Mouse (Mus musculus): ENCODE measurements around the gene Scgb3a1.

Gene Scgb3a1

DNA sequence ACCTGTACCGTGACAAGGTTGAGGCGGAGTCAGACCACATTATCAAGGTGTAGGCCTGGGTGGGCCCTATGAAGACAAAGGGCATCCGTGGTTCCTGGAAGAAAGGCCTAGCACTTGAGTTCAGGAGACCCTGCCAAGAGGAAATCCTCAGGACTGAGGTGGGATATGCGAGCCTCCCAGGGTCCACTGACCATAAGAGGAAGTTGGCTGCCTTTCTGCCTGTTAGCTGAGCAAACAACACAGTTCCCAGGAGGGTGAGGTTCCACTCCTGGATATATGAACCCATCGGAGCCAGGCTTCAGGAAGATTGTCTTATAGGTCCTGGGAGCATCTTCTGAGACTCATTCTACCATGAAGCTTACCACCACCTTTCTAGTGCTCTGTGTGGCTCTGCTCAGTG lies at the start of gene Scgb3a1:
Gene Scgb3a1, plus strand, starts transcription at position 301 of the 400 bp plus-strand sequence.
- DNase-seq (ENCODE audit: low spot score): no peak

DNA sequence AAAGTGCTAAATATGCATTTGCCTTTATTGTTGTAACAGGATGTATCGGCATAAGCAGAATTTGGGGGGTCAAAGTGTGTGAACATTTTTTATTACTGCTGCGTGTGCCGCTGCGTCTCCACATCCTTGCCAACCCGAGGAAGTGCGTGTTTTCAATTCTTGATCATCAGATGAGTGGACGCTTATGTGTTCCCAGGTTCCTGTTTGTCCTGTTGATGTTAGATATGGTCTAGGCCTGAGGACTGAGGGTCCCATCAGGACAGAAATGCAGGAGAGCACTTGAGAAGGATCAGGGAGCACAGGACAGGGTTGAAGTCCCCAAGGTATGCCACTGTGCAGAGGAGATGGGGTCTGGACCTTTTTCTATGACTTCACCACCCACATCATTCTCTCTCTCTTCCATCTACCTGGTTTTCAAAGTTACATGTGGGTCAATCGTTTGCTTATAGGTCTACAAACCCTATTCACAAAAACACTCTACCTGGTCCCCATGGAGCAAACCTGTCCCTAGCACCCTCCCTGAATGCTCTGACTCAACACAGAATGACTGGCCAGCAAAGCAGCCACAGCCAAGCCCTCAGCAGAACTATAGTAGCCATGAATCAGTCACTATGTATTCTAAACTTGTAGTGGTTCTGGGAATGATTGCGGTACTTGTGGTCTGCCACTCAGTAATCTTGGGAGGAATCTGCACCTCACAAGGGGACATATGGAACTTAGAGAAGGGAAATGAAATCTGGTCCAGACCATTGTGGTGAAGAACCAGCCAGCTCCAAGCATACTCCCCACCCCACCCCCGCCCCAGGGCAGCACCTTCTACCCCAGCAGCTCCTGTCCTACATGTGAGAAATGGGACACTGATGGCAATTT lies 47.3 kb upstream of the Scgb3a1 start:
- no peak for DNase-seq (ENCODE audit: low spot score)

DNA sequence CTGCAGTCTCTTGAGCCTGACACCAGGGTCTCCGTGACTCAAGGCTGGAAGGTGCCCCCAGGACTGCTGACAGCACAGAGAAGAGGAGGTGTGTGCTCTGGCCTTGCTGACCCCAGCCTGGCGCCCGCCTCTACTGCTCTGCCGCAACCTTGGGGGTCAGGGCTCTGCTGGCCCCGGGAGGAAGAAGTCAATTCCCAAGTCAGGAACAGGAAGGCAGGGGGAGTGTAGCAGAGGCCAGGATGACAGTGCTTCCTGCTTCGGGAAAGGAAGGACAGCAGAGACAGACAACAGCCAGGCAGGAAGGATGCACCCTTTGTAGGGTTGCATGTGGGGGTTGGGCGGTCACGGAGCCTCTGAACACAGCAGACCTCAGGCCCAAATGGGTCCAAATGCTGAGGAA lies 44.9 kb upstream of the Scgb3a1 start:
- DNase-seq (ENCODE audit: low spot score): no peak

DNA sequence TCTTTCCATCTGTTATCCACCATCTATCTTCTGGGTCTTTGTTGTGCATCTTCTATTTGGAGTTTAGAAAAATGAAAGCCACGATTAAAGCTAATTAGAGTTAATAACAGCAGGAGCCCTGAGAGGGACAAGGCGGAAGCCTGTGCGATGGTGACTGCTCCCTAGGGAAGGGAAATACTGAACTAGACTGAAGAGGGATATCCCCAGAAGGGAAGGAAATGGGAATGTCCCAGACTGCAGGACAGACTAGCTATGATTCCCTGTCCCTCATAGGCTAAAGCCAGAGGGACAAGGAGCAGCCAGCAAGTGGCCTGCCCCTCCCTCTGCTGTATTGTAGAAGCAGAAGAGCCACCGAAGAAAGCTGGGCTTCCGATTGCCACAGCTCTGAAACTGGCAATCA lies 41.5 kb upstream of the Scgb3a1 start:
- no peak for DNase-seq (ENCODE audit: low spot score)

DNA sequence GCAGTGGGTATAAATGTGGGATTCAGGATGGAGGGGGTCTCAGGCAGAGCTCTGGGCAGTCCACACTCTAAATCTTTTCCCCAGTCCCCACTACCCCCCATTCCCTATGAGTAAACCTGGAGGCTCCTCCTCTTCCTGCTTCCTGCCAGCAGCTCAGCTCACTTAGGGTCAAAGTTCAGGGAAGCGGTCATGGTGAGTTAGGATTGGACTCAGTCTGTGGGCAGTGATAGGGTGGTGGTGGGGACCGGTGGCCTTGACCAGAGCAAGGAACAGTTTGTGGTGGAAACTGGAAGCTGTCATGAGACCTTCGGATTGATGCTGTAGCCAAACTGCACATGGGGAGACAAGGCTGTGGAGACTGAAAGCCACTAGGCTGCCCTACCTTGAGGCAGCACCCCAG lies 39.3 kb upstream of the Scgb3a1 start:
- no peak for DNase-seq (ENCODE audit: low spot score)

DNA sequence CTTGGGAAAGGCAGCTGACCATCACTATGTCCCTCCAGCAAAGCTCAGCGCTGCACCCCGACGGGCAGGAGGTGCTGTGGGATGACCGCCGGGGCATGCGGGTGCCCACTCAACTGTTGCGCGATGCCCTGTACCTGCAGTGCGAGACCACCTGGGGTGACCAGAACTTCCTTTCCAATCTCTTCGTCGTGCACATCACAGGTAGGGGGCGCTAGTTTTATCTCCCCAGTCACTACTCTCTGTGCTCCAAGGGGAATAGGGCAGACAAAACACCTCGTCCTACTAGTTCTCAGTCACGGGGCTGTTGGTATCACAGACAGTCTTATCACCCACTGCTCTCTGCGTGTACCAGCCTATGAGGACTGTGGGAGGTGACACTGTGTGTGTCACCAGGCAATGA lies 37.5 kb upstream of the Scgb3a1 start:
- no peak for DNase-seq (ENCODE audit: low spot score)

DNA sequence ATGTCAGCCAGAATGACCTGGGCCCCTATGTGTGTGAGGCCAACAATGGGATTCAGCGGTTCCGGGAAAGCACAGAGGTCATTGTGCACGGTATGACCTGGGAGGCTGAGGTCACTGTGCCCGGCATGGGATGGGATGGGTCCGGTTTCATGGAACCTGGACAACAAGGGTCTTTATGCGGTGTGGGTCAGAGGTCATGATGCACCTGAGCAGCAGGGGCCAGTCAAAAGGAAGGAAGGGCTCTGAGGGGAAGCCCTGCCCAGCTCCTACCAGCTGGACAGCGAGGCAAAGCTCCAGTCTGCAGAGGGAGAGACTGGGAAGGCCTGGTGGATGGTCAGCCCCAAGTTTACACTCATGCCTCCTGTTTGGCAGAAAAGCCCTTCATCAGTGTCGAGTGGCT lies 36.7 kb upstream of the Scgb3a1 start:
- no peak for DNase-seq (ENCODE audit: low spot score)

DNA sequence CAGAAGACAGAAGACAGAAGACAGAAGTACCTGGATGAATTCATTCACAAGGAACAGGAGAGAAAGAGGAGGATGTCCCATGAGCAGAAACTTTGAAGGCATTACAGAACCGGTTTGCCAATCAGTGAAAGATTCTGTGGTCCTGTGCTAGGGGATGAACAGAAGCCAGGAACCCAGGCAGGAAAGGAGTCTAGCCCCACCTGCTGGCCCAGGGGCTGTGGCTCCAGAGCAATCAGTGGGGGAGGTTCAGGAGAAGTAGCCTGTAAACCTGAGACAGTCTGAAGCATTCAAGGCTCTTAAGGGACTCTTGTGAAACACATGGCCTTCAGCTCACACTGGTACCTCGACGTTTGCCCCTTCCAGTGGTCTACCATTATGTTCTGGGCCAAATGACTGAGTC lies 32.3 kb upstream of the Scgb3a1 start:
- no peak for DNase-seq (ENCODE audit: low spot score)

DNA sequence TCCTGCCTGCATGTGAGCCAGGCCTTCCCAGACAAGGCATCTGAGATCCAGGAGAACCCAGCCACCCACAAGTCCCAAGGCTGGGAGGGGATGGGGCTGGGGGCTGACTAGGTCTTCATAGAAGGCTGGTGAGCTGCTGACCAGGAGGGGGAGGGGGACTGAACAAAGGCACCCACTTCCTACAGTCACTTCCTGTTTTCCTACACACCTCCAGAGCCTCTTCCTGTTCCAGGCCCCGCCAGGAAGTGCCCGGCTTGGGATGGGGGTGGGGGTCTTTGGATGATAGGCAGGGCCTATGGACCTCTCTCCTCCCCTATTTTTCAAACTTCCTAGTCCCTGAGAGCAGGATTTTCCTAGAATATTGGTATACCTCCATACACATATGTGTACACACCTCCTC lies 31.2 kb upstream of the Scgb3a1 start:
- DNase-seq (ENCODE audit: low spot score): no peak

DNA sequence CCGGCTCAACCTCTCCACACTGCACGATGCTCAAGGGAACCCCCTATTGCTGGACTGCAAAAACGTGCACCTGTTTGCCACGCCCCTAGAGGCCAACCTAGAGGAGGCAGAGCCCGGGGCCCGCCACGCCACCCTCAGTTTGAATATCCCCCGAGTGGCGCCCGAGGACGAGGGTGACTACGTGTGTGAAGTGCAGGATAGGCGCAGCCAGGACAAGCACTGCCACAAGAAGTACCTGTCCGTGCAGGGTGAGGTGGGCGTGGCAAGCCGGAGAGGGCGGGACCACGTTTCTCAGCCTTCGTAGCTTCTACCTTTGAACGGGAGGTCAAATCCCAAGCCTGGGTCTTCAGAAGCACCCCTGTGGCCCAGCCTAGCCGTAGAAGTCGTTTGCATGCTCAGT lies 29.3 kb upstream of the Scgb3a1 start:
- DNase-seq (ENCODE audit: low spot score): no peak

DNA sequence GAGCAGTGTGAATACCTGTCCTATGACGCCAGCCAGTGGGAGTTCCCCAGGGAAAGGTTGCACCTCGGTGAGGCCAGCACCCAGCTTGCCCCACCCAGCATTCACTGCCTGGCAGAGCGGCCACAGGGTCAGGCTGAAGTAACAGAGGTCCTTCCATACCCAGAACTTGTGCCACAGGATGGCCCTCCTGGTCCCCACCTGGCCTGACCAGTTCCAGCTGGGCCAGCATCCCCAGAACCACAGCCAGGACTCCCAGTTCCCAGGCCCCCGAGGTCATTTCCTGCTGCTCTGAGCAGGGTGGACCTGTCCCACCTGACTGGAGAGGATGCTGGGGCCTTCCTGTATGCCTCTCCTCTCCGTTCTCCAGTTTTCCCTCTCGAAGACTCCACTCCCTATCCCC lies 27.7 kb upstream of the Scgb3a1 start:
- DNase-seq (ENCODE audit: low spot score): no peak

DNA sequence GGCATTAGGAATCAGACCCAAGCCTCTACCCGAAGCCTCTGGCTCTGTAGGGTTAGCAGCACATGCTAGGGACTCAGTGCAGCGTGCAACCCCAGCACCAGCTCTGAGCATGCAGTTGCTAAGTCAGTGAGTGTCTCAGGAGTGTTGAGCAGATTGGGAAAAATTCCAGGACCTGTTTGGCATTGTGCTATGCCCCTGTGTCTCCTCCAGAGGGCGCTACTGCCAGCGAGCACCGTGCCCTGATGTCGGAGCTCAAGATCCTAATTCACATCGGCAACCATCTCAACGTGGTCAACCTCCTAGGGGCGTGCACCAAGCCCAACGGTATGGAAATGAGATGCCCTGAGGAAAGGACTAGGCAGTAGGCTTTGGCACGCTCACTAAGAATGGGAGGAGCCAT lies 27.0 kb upstream of the Scgb3a1 start:
- DNase-seq (ENCODE audit: low spot score): no peak

DNA sequence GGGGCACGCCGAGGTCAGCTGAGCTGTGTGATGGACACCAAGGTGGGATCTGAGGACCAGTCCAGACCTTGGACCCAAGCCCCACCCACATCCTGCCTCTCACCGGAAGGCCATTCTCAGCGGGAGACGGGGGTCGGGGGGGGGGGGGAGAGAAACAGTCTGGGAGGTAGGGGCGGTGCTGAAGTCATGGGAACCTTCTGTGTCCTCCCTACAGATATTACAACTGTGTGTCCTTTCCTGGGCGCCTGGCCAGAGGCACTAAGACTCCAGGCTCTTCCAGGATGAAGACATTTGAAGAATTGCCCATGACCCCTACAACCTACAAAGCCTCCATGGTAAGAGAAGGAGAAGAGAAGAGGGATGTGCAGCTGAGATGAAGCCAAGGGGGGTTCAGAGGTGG lies 17.7 kb upstream of the Scgb3a1 start:
- DNase-seq (ENCODE audit: low spot score): no peak

DNA sequence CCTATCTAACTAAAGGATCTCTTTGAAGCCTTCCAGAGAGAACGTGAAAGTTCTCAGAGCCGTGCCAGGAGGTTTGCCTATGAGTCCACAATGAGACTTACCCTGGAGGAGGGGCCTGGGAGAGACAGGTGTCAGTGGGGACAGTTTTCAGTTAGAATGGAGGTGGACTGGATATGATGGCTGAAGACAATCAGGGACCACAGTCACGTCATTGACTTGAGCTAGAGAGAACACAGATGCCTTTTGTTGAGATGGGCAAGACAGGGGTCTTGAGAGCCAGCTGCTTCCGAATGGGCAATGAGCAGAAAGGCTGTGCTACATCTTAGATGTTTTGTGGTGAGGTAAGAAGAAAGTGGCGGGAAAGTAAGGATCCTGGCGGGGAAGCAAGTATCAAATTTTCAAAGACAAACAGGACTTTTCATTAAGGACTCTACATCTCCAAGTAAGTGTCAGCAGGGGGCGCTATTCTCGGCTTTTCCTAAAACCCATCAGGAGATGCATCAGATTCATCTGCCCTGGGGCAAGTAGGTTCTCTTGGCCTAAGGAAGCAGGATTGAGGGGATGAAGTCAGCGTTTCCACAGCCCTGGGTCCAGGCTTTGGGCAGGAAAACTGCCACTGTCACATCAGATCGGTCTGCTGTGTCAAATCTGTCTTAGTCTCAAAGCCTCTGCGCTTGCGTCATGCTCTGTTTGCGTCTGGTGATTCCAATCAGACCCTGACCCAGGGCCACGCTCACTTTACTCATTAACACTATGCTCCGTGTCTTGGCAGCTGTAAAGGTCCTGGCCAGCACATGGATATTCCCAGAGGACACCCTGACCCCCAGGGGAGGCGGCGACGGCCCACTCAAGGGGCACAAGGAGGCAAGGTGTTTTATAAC lies 13.1 kb upstream of the Scgb3a1 start:
- peak; percentile 23 for DNase-seq (ENCODE audit: low spot score)

DNA sequence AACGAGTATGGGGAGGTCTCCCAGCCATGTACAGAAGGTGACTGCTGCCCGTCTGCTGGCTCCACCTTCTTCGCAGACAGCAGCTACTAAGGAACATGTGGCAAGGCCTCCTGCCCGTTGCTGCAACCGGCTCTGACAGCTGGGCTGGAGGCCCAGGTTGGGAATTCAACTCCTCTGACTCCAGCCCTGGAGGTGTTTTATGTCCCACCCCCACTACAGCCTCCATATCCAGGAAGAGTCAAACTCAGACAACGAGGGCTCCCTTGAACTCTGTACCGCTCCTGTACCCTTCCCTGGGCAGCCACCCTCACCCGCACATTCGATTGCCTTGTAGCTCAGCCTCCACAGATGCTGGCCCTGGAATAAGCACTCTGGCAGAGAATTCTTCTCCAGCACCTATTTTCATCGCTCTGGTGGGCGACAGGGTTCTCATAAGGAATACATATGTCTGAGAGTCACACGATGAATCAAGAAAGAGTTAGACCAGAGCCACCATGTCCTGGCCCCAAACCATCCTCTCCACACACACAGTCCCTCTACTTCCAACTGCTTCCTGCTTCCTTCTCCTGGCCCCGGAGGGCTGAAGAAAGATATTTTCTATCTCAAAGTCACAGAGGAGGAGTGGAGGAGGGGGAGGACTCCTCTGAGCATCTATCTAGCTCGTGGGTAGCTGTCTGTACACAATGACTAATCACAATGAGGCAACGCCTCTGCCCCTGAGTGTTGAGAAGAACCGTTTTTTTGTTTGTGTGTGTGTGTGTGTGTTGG lies 12.2 kb upstream of the Scgb3a1 start:
- DNase-seq (ENCODE audit: low spot score): peak; percentile 32

DNA sequence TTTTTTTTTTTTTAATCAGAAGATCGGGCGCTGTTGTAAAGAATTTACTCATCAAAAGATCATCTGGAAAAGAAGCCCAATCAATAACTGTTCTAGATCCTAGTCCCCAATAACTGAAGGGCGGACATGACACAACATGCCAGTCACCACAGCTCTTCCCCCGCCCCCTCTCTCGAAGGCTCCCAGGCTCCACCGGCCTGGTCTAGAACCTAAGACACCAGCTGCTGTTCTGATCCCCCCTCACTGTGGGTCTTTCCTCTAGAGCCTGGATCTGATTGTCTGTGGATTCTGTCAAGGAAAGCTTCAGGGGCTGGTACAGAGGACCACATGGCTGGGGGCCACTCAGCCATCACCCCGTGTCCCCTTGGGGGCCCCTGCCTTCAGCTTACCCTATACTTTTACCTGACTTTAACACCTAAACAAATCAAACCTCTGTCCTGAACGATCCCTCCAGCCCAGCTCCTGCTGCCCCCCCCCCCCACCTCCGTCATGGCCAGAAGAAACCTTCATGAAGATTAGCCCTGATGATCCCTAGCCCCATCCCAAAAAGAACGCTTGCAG lies 11.6 kb upstream of the Scgb3a1 start:
- no peak for DNase-seq (ENCODE audit: low spot score)

DNA sequence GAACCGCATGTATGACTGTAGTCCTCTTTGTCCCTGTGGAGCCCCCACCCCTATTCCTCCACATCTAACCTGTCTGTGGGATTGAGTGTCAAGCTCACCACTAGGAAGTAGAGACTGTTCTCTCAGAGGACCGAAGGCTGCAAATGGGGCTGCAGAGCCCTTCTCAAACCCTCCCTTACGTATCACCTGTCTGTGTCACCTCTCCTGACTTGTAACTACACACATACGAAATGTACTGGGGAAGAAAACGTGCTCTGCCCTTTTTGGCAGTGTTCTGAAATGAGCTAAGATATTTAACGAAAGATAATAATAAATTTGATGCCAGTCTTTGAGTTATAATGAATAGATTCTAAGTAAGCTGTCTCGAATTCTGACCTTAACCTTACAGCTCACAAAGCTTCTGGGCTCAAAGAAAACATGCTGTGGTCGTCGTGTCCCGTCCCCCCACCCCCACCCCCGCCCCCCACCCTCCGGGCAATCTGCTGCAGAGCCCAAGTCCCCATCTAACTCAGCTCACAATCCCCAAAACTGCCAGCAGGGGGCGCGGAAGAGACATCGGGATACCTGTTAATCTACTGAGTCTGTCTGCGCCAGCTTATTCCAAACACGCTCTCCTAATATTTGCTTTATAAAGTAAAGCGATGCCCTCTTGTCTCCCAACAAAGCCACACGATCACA lies 10.9 kb upstream of the Scgb3a1 start:
- DNase-seq (ENCODE audit: low spot score): peak; percentile 91

DNA sequence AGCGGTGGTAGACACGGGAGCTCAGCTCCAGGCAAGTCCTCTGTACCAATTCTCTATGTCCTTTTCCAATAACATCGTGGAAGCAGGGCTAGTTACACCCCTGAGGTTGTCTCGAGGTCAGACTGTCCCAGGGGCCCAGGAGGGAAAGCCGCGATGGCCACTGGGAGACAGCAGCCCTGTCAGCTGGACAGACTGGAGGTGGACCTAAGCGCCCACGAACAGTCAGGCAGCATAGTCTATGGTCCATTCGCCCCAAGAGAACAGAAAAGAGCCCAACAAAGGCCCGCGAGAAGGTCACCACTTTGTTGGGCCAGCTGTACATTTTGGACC lies 10.4 kb upstream of the Scgb3a1 start:
- no peak for DNase-seq (ENCODE audit: low spot score)

DNA sequence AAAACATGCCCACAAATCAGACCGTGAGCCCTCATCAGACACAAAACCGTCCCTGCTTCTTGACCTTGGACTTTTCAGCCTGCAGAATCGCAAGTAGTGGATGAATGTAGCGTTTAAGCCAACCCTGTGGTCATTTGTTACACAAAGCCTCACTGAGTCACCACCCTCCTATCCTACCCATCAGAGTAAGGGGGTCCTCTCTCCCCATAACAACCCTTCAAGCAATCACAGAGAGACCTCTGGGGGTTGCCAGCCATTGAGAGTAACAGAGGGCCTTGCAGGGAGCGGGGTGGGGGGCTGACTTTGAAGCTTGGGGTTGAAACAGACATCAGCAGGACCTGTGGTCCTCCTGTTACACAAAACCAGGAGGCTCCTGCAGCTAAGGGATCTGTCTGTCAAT lies 8.8 kb upstream of the Scgb3a1 start:
- no peak for DNase-seq (ENCODE audit: low spot score)

DNA sequence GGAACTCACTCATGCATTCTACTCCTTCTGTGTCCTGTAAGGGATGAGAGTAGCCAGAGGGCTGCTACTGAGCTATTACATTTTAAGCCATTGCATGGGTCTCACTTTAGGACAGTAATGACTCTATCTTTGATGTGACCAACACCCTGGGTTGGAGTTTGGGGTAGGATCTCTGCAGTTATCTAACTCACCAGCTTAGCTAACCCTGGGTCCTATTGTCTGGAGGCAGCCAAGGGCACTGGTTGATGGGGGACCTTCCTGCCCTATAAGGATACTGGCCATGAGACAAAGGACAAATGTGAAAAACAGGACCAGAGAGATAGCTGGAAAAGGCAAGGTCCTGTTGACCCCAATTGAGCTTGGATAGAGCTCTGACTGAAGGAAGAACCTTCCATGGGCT lies 7.9 kb upstream of the Scgb3a1 start:
- DNase-seq (ENCODE audit: low spot score): no peak

DNA sequence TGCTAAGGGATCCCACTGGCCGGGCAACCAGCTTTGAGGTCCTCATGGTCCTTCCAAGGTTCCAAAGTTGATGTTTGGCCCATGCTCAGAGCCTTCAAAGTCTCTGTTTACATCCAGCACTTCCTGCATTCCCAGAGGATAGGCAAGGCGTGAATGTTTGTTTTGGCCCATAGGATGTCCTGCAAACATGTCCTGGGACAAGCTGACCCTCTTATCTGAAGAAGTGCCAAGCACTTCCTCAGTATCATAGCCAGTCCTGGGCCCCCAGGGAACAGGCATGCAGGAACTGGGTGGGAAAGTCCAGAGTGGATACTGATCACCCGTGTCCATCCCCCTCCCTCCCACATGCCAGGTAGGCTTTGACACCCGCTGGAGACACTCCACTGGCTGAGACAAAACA lies 5.3 kb upstream of the Scgb3a1 start:
- no peak for DNase-seq (ENCODE audit: low spot score)
